Mouse (Mus musculus) kidney, embryonic 14.5 days (tissue): ENCODE results near the gene Ell. TPM values are rescaled to one million over a fixed set of nuclear protein-coding genes. Genes with fewer than 3 reads are reported as not detected.

Source experiments
- ATAC-seq: fragments of 200-750 bp; cut with Nextera tagmentation; 2 replicates; pipeline ENCODE4 v1.8.0; 2017; ENCODE audit warnings: moderate number of reproducible peaks, mild to moderate bottlenecking, moderate TSS enrichment, moderate library complexity; ENCODE audit not compliant: low FRiP score, low TSS enrichment
- H3K27ac ChIP-seq: fragments of 300-500 bp; sonication (generic); 2 replicates; pipeline ENCODE4 v1.5.1; 2014; ENCODE audit warnings: low read depth, mild to moderate bottlenecking, low read length, moderate library complexity, mixed read lengths
- H3K27me3 ChIP-seq: fragments of 300-500 bp; sonication (generic); 2 replicates; pipeline ENCODE4 v1.6.1; 2014; ENCODE audit warnings: mild to moderate bottlenecking, low read length; ENCODE audit not compliant: control insufficient read depth, insufficient read depth
- H3K36me3 ChIP-seq: fragments of 300-500 bp; sonication (generic); 2 replicates; pipeline ENCODE4 v1.6.1; 2014; ENCODE audit warnings: low read length, mixed read lengths; ENCODE audit not compliant: control insufficient read depth, insufficient read depth
- H3K4me1 ChIP-seq: fragments of 300-500 bp; sonication (generic); 2 replicates; pipeline ENCODE4 v1.6.1; 2014; ENCODE audit warnings: low read length, mixed read lengths; ENCODE audit not compliant: control insufficient read depth, insufficient read depth
- H3K4me2 ChIP-seq: fragments of 300-500 bp; sonication (generic); replicated peaks from 2 replicates; pipeline ENCODE4 v1.6.1; 2014; ENCODE audit warnings: low read depth, mild to moderate bottlenecking, low read length
- H3K4me3 ChIP-seq: fragments of 300-500 bp; sonication (generic); 2 replicates; pipeline ENCODE4 v1.5.1; 2014; ENCODE audit warnings: mild to moderate bottlenecking, low read length
- H3K9ac ChIP-seq: fragments of 300-500 bp; sonication (generic); 2 replicates; pipeline ENCODE4 v1.6.1; 2014; ENCODE audit warnings: low read depth, mild to moderate bottlenecking, low read length, moderate library complexity
- H3K9me3 ChIP-seq: fragments of 300-500 bp; sonication (generic); 2 replicates; pipeline ENCODE4 v1.6.1; 2016; ENCODE audit warnings: low read length; ENCODE audit not compliant: control insufficient read depth
- WGBS: fragments of 180-500 bp; shearing (Covaris S2); extraction: QIAGEN DNeasy Blood & Tissue Kit; methylation state at CpG from one replicate; pipeline ENCODE4 v1.1.7; 2014; 5-methylcytosine and 5-hydroxymethylcytosine counted together
- polyA plus RNA-seq: library from polyadenylated mRNA; unstranded; fragments of >200 nt; fragmentation: Nextera tagmentation; extraction: Ambion mirVana; gene quantifications from 2 replicates; pipeline ENCODE4 v1.2.1, GENCODE M21; 2014

The Ell gene
- polyA plus RNA-seq, 1 experiment from 2014 or later: 22.4 TPM

GRCm38 (mm10) chr8:70609368-70609848 lies 70.2 kb downstream of the Ell start:
- peak; percentile 74 for ATAC-seq
- under 1% methylated on average over 31 of the region's 39 CpGs for WGBS
- peak overlapping the region; percentile 56 for H3K9ac ChIP-seq
- peak overlapping the region; percentile 97 for H3K27ac ChIP-seq
- H3K36me3 ChIP-seq: peaks cover 5% of the 10 kb centered on the region; the same call in 1 of the 2 replicates
- peaks cover 34% of the 10 kb centered on the region for H3K4me1 ChIP-seq
- H3K27me3 ChIP-seq: no peaks in the 10 kb centered on the region
- H3K4me2 ChIP-seq: peak overlapping the region; percentile 99
- H3K9me3 ChIP-seq: no peaks in the 10 kb centered on the region
- peak overlapping the region; percentile 50 for H3K4me3 ChIP-seq

- WGBS: 2% methylated on average over 32 of the region's 45 CpGs
- peaks cover 34% of the 10 kb centered on the region for H3K4me1 ChIP-seq
- H3K36me3 ChIP-seq: no peaks in the 10 kb centered on the region
- H3K27me3 ChIP-seq: no peaks in the 10 kb centered on the region
- peak overlapping the region; percentile 99 for H3K4me2 ChIP-seq
- peak overlapping the region; percentile 56 for H3K9ac ChIP-seq
- H3K9me3 ChIP-seq: no peaks in the 10 kb centered on the region
- H3K27ac ChIP-seq: peak overlapping the region; percentile 97
- H3K4me3 ChIP-seq: peak overlapping the region; percentile 50
- ATAC-seq: peak; percentile 64
These were observed 70.9 kb downstream of the Ell start for GRCm38 (mm10) chr8:70609849-70610795.

- H3K4me3 ChIP-seq: peak overlapping the region; percentile 50
- H3K4me2 ChIP-seq: peak overlapping the region; percentile 99
- H3K27ac ChIP-seq: peak overlapping the region; percentile 97
- under 1% methylated on average over 54 of the region's 54 CpGs for WGBS
- ATAC-seq: no peak
- H3K4me1 ChIP-seq: peaks cover 34% of the 10 kb centered on the region
- H3K27me3 ChIP-seq: no peaks in the 10 kb centered on the region
- H3K36me3 ChIP-seq: no peaks in the 10 kb centered on the region
- H3K9me3 ChIP-seq: no peaks in the 10 kb centered on the region
- H3K9ac ChIP-seq: peak overlapping the region; percentile 63
These were observed 71.8 kb downstream of the Ell start for GRCm38 (mm10) chr8:70610796-70611771.

GRCm38 (mm10) chr8:70611849-70612248 lies 72.6 kb downstream of the Ell start:
- no peaks in the 10 kb centered on the region for H3K9me3 ChIP-seq
- H3K4me3 ChIP-seq: peak overlapping the region; percentile 50
- H3K9ac ChIP-seq: peak overlapping the region; percentile 63
- no peaks in the 10 kb centered on the region for H3K36me3 ChIP-seq
- H3K4me2 ChIP-seq: peak overlapping the region; percentile 99
- peaks cover 27% of the 10 kb centered on the region for H3K4me1 ChIP-seq
- H3K27me3 ChIP-seq: no peaks in the 10 kb centered on the region
- under 1% methylated on average over 6 of the region's 6 CpGs for WGBS
- ATAC-seq: no peak
- peak overlapping the region; percentile 71 for H3K27ac ChIP-seq

GRCm38 (mm10) chr8:70613763-70614162 lies 74.5 kb downstream of the Ell start:
- H3K4me1 ChIP-seq: peaks cover 16% of the 10 kb centered on the region
- H3K36me3 ChIP-seq: no peaks in the 10 kb centered on the region
- no peaks in the 10 kb centered on the region for H3K27me3 ChIP-seq
- no peaks in the 10 kb centered on the region for H3K9me3 ChIP-seq
- 17% methylated on average over 1 of the region's 1 CpGs for WGBS
- no peak overlapping the region for H3K9ac ChIP-seq
- no peak overlapping the region for H3K27ac ChIP-seq
- no peak overlapping the region for H3K4me3 ChIP-seq
- H3K4me2 ChIP-seq: no peak overlapping the region
- ATAC-seq: no peak

- no peak for ATAC-seq
- no peak overlapping the region for H3K4me2 ChIP-seq
- 70% methylated on average over 5 of the region's 5 CpGs for WGBS
- H3K36me3 ChIP-seq: no peaks in the 10 kb centered on the region
- peaks cover 10% of the 10 kb centered on the region for H3K4me1 ChIP-seq
- H3K9ac ChIP-seq: no peak overlapping the region
- H3K9me3 ChIP-seq: no peaks in the 10 kb centered on the region
- H3K4me3 ChIP-seq: no peak overlapping the region
- no peaks in the 10 kb centered on the region for H3K27me3 ChIP-seq
- 0 out of 2 replicates have a peak overlapping the region, but pooled peaks have one; percentile 7 for H3K27ac ChIP-seq
These were observed 75.2 kb downstream of the Ell start for GRCm38 (mm10) chr8:70614469-70614868.

- ATAC-seq: no peak
- WGBS: 76% methylated on average over 8 of the region's 8 CpGs
- Histone ChIP-seq H3K9me3 (no peaks in the 10 kb centered on the region), H3K27me3 (no peaks in the 10 kb centered on the region), H3K4me1 (peaks cover 9% of the 10 kb centered on the region), H3K36me3 (no peaks in the 10 kb centered on the region), H3K4me3 (no peak overlapping the region), H3K4me2 (no peak overlapping the region), H3K9ac (no peak overlapping the region), H3K27ac (no peak overlapping the region)
These were observed 76.0 kb downstream of the Ell start for GRCm38 (mm10) chr8:70615281-70615680.

- Histone ChIP-seq H3K4me2 (no peak within 1 kb of the TSS), H3K4me1 (peaks cover 5% of the 10 kb centered on the region), H3K9ac (no peak within 1 kb of the TSS; the same call in 1 of the 2 replicates), H3K9me3 (no peaks in the 10 kb centered on the region), H3K27me3 (no peaks in the 10 kb centered on the region), H3K36me3 (no peaks in the 10 kb centered on the region), H3K4me3 (no peak within 1 kb of the TSS), H3K27ac (no peak within 1 kb of the TSS)
- ATAC-seq: no peak
- 86% methylated on average over 3 of the region's 3 CpGs for WGBS
These were observed 76.6 kb downstream of the Ell start, which contains the start of gene Lrrc25 for GRCm38 (mm10) chr8:70615894-70616293. TSS of gene Lrrc25 (plus strand) at chr8:70616155.
